In the genomic region with DNA sequence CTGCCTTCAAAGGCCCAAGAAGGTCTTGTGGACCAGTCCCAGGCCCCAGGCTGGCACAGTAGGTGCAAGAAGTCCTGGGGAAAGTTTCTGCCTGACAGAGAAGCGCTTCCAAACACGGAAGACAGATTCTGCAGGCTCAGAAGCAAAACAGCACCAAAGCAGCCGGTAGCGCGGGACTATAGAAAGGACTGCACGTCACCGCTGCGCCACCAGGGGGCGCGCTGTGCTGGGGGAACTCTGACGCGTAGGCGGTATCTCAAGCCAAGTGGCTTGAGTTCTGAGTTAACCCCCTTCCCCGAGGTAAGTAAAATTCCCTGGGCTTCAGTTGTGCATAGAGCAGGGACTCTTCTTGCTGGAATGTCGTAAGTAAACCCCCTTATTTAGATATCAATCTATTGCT, we compare ENCODE assay signal across 8 mouse cellular contexts. TPM values are rescaled to one million over a fixed set of nuclear protein-coding genes. Genes with fewer than 3 reads are reported as not detected.
DNase-seq lines count a peak whose midpoint lies in the region; ATAC-seq lines count a peak whose summit lies in the region.

No protein-coding gene starts in this region.

- H3K27me3 ChIP-seq in embryonic facial prominence, embryonic 14.5 days (replicated peaks; ENCODE audit: control insufficient read depth, insufficient read depth, low read length), result no peaks in the 10 kb centered on the region
- H3K27me3 ChIP-seq in heart, embryonic 13.5 days (replicated peaks), result no peaks in the 10 kb centered on the region

- 0 out of 2 replicates have a peak, but pooled peaks cover 5% of the 10 kb centered on the region for H3K9me3 ChIP-seq in embryonic facial prominence, embryonic 14.5 days (ENCODE audit: control insufficient read depth, low read length)
- H3K9me3 ChIP-seq in heart, embryonic 13.5 days, result no peaks in the 10 kb centered on the region

- DNase-seq in adrenal gland, postnatal 36 days, result peak; percentile 86 to 92
- peak; percentile 82 for DNase-seq in embryonic facial prominence, embryonic 14.5 days (ENCODE audit: low spot score)
- peak; percentile 68 to 93 for DNase-seq in kidney, postnatal 36 days
- DNase-seq in lung, adult 18-20 months, result peak; percentile 75 to 82
- peak; percentile 79 for DNase-seq in ovary, postnatal 36 days (ENCODE audit: low spot score)
- DNase-seq in thymus, postnatal 14 days, result peak; percentile 91

- peak overlapping the region; percentile 66; the same call in 1 of the 2 replicates for H3K4me2 ChIP-seq in embryonic facial prominence, embryonic 14.5 days (ENCODE audit: low read depth, low read length)
- peak overlapping the region; percentile 85 for H3K4me2 ChIP-seq in heart, embryonic 13.5 days

- peak; percentile 78 for ATAC-seq in CD4-positive, CD25-positive, alpha-beta regulatory T cell, adult 4 months
- ATAC-seq in embryonic facial prominence, embryonic 14.5 days (ENCODE audit: low read depth), result peak; percentile 31; the same call in 1 of the 2 replicates
- ATAC-seq in heart, embryonic 13.5 days (ENCODE audit: extremely low read depth, insufficient number of reproducible peaks, low FRiP score, low TSS enrichment), result no peak

- H3K27ac ChIP-seq in embryonic facial prominence, embryonic 14.5 days (replicated peaks; ENCODE audit: low read depth, low read length), result no peak overlapping the region
- H3K27ac ChIP-seq in heart, embryonic 13.5 days (replicated peaks), result no peak overlapping the region

- peaks cover 14% of the 10 kb centered on the region for H3K4me1 ChIP-seq in embryonic facial prominence, embryonic 14.5 days (ENCODE audit: control insufficient read depth, insufficient read depth, low read length)
- H3K4me1 ChIP-seq in heart, embryonic 13.5 days, result peaks cover 25% of the 10 kb centered on the region

- 4% methylated on average over 15 of the region's 15 CpGs for WGBS in embryonic facial prominence, embryonic 14.5 days
- WGBS in heart, embryonic 13.5 days, result 5% methylated on average over 15 of the region's 15 CpGs

- H3K36me3 ChIP-seq in embryonic facial prominence, embryonic 14.5 days (ENCODE audit: control insufficient read depth, insufficient read depth, low read length), result peaks cover 17% of the 10 kb centered on the region
- H3K36me3 ChIP-seq in heart, embryonic 13.5 days, result peaks cover 18% of the 10 kb centered on the region

- no peak overlapping the region for H3K4me3 ChIP-seq in embryonic facial prominence, embryonic 14.5 days (ENCODE audit: low read depth, low read length)
- H3K4me3 ChIP-seq in heart, embryonic 13.5 days, result peak overlapping the region; percentile 91

- H3K9ac ChIP-seq in embryonic facial prominence, embryonic 14.5 days (ENCODE audit: low read depth, low read length), result peak overlapping the region; percentile 53
- peak overlapping the region; percentile 67 for H3K9ac ChIP-seq in heart, embryonic 13.5 days

RNA-seq across cellular contexts. Expression of gene Cog1, which starts 0.8 kb away (rescaled TPM):
- polyA plus RNA-seq in CD4-positive, CD25-positive, alpha-beta regulatory T cell, adult 4 months (2017; shearing (Covaris generic)), result 10 to 100 TPM; 15.4 to 19.3 TPM
- total RNA-seq in adrenal gland, postnatal 36 days (2021), result 10 to 100 TPM; 35.4 to 39.5 TPM
- polyA plus RNA-seq in embryonic facial prominence, embryonic 14.5 days (2014; fragmentation: Nextera tagmentation; extraction: Ambion mirVana), result 23.4 and 27.7 TPM in 2 replicates
- 15.5 and 16.6 TPM in 2 replicates for polyA plus RNA-seq in heart, embryonic 13.5 days (2015; fragmentation: Nextera tagmentation; extraction: Ambion mirVana)

RNA-seq across cellular contexts. Expression of gene Slc39a11, which starts 1.7 kb away (rescaled TPM):
- polyA plus RNA-seq in CD4-positive, CD25-positive, alpha-beta regulatory T cell, adult 4 months (2017; shearing (Covaris generic)), result 10 to 100 TPM; 12.0 to 17.9 TPM
- 10 to 100 TPM; 27.4 to 27.7 TPM for total RNA-seq in adrenal gland, postnatal 36 days (2021)
- polyA plus RNA-seq in embryonic facial prominence, embryonic 14.5 days (2014; fragmentation: Nextera tagmentation; extraction: Ambion mirVana), result 23.6 and 25.6 TPM in 2 replicates
- polyA plus RNA-seq in heart, embryonic 13.5 days (2015; fragmentation: Nextera tagmentation; extraction: Ambion mirVana), result 15.2 and 16.8 TPM in 2 replicates

RNA-seq across cellular contexts. Expression of gene Sstr2, which starts 29.0 kb away (rescaled TPM):
- polyA plus RNA-seq in CD4-positive, CD25-positive, alpha-beta regulatory T cell, adult 4 months (2017; shearing (Covaris generic)), result under 1 TPM in 1 of 2 experiments, not detected in 1; 0.35 TPM
- total RNA-seq in adrenal gland, postnatal 36 days (2021), result 1 to 10 TPM; 1.6 to 3.9 TPM
- 0.71 and 1.0 TPM in 2 replicates for polyA plus RNA-seq in embryonic facial prominence, embryonic 14.5 days (2014; fragmentation: Nextera tagmentation; extraction: Ambion mirVana)
- polyA plus RNA-seq in heart, embryonic 13.5 days (2015; fragmentation: Nextera tagmentation; extraction: Ambion mirVana), result 0.39 and 0.45 TPM in 2 replicates

RNA-seq across cellular contexts. Expression of gene Fam104a, which starts 35.8 kb away (rescaled TPM):
- 10 to 100 TPM; 13.9 to 15.0 TPM for polyA plus RNA-seq in CD4-positive, CD25-positive, alpha-beta regulatory T cell, adult 4 months (2017; shearing (Covaris generic))
- 10 to 100 TPM; 32.0 to 39.7 TPM for total RNA-seq in adrenal gland, postnatal 36 days (2021)
- 48.3 and 48.6 TPM in 2 replicates for polyA plus RNA-seq in embryonic facial prominence, embryonic 14.5 days (2014; fragmentation: Nextera tagmentation; extraction: Ambion mirVana)
- 43.9 and 46.5 TPM in 2 replicates for polyA plus RNA-seq in heart, embryonic 13.5 days (2015; fragmentation: Nextera tagmentation; extraction: Ambion mirVana)

RNA-seq across cellular contexts. Expression of gene D11Wsu47e, which starts 36.1 kb away (rescaled TPM):
- 10 to 100 TPM in 1 of 2 experiments, 1 to 10 TPM in 1; 8.0 to 11.3 TPM for polyA plus RNA-seq in CD4-positive, CD25-positive, alpha-beta regulatory T cell, adult 4 months (2017; shearing (Covaris generic))
- total RNA-seq in adrenal gland, postnatal 36 days (2021), result 10 to 100 TPM; 13.4 to 18.7 TPM
- polyA plus RNA-seq in embryonic facial prominence, embryonic 14.5 days (2014; fragmentation: Nextera tagmentation; extraction: Ambion mirVana), result 18.8 and 20.9 TPM in 2 replicates
- 15.1 and 16.0 TPM in 2 replicates for polyA plus RNA-seq in heart, embryonic 13.5 days (2015; fragmentation: Nextera tagmentation; extraction: Ambion mirVana)
